Mouse (Mus musculus) cortical plate, adult 2 months (tissue): ENCODE measurements around the gene Ttc21b.

Source experiments
- CTCF ChIP-seq: fragments of 200-500 bp; IDR thresholded peaks from 2 replicates; pipeline ENCODE4 v1.5.1; 2011; ENCODE audit warnings: mild to moderate bottlenecking, control low read depth, low read length; ENCODE audit not compliant: insufficient read depth; ENCODE audit errors: extremely low read depth
- POLR2A ChIP-seq: fragments of 200-500 bp; IDR thresholded peaks from 2 replicates; pipeline ENCODE4 v1.6.1; 2011; ENCODE audit warnings: mild to moderate bottlenecking, low read length, control low read depth; ENCODE audit not compliant: insufficient read depth; ENCODE audit errors: extremely low read depth

DNA sequence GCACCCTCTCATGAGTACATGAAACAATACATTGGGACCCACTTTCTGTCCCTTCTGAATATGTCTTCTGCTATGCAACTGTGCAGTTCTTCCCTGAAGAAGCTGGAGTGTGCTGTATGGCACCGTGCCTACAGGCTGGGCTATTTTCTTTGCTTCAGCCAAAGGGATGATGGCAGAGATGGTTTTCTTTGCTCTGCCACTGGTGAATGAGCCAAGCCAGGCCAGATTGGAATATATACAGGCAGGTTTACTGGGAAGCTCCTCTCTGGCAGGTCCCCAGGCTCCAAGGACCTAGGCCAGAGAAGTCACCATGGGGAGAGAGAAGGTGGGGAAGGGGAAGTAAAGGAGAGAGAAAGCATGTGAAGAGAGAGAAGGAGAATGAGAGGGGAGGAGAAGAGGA, 16.1 kb downstream of the Ttc21b start:
- no peak for TF ChIP-seq POLR2A
- TF ChIP-seq CTCF = no peak
